Mouse (Mus musculus) brain, adult 2 months (tissue): ENCODE results near the gene Fam229a.
"Not testable (repeated sequence)": the region's sequence is repeated elsewhere in the genome, so short reads cannot be mapped to it uniquely, and the experiment has no call there.

Experiments used
- DNase-seq: peaks from one replicate; pipeline ENCODE4 v3.0.0; 2011; ENCODE audit warnings: low read depth, low spot score

Gene Fam229a

GRCm38 (mm10) chr4:129518519-129518918, 27.5 kb downstream of the Fam229a start:
- DNase-seq, result no peak

- DNase-seq, result no peak
Measured at GRCm38 (mm10) chr4:129525338-129525737, 34.3 kb downstream of the Fam229a start.

- DNase-seq, result no peak
Measured at GRCm38 (mm10) chr4:129525889-129526288, 34.9 kb downstream of the Fam229a start.

GRCm38 (mm10) chr4:129528901-129529300, 37.9 kb downstream of the Fam229a start:
- not testable (repeated sequence) for DNase-seq

- peak; percentile 18 for DNase-seq
Measured at GRCm38 (mm10) chr4:129540012-129540411, 49.0 kb downstream of the Fam229a start.
